Mouse (Mus musculus) liver, postnatal 0 days (tissue): ENCODE measurements around the gene Abcb8.

Experiments
- CTCF ChIP-seq: sonication (generic); IDR thresholded peaks from 2 replicates; pipeline ENCODE4 v1.5.1; 2016; ENCODE audit warnings: antibody characterized with exemption, low read depth
- EP300 ChIP-seq: IDR thresholded peaks from 2 replicates; pipeline ENCODE4 v1.6.1; 2016; ENCODE audit warnings: antibody characterized with exemption, low read depth, mild to moderate bottlenecking

DNA sequence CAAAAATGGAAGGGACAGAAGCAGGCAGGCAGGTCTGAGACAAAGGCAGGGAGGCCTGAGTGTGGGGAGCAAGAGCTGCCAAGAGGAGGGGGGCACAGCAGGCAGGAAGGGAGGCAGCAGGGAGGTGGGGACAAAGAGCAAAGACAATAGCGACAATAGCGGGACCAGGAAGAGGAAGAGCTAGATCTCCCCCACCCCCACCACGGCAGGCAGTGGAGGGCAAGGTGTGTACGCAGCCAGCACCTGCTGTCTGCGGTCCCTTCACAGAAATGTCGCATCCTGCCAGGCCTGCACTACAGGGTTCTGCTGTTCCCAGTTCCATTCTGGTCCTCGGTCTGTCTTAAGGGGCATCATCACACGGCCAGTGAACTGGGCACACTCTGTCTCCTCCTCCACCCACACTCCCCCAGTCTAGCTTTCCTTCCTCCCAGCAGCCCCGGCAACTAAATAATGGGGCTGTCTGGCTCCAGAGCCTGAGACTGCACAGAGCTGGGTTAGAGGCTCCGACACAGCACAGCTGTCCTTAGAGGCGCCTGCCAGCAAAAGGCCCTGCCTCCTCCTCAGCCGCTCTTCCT is 48.9 kb upstream of the Abcb8 start:
- TF ChIP-seq EP300 (no peak), CTCF (no peak)
